Mouse (Mus musculus) midbrain, embryonic 14.5 days (tissue): ENCODE results near the gene Dennd1b. TPM values are rescaled to one million over a fixed set of nuclear protein-coding genes. Genes with fewer than 3 reads are reported as not detected.
A peak's percentile ranks its signal among the peaks of the same experiment; 100 is the strongest.

Experiments used
- ATAC-seq: fragments of 200-750 bp; cut with Nextera tagmentation; 2 replicates; pipeline ENCODE4 v1.8.0; 2017; ENCODE audit warnings: moderate number of reproducible peaks, moderate library complexity; ENCODE audit not compliant: low FRiP score, low TSS enrichment
- DNase-seq: peaks from one replicate; pipeline ENCODE4 v3.0.0-alpha.2; 2015
- H3K27ac ChIP-seq: fragments of 300-500 bp; sonication (generic); replicated peaks from 2 replicates; pipeline ENCODE4 v1.5.1; 2014; ENCODE audit warnings: mild to moderate bottlenecking, low read depth, low read length, moderate library complexity
- H3K27me3 ChIP-seq: fragments of 300-500 bp; sonication (generic); 2 replicates; pipeline ENCODE4 v1.6.1; 2014; ENCODE audit warnings: low read length, control low read depth, mixed read lengths; ENCODE audit not compliant: control insufficient read depth, insufficient read depth
- H3K36me3 ChIP-seq: fragments of 300-500 bp; sonication (generic); 2 replicates; pipeline ENCODE4 v1.6.1; 2014; ENCODE audit warnings: low read length, control low read depth; ENCODE audit not compliant: control insufficient read depth, insufficient read depth
- H3K4me1 ChIP-seq: fragments of 300-500 bp; sonication (generic); 2 replicates; pipeline ENCODE4 v1.6.1; 2014; ENCODE audit warnings: mild to moderate bottlenecking, antibody characterized with exemption, low read length, control low read depth; ENCODE audit not compliant: control insufficient read depth, insufficient read depth
- H3K4me2 ChIP-seq: fragments of 300-500 bp; sonication (generic); 2 replicates; pipeline ENCODE4 v1.6.1; 2014; ENCODE audit warnings: mild to moderate bottlenecking, low read length, moderate library complexity
- H3K4me3 ChIP-seq: fragments of 300-500 bp; sonication (generic); replicated peaks from 2 replicates; pipeline ENCODE4 v1.5.1; 2014; ENCODE audit warnings: low read depth, low read length
- H3K9ac ChIP-seq: fragments of 300-500 bp; sonication (generic); replicated peaks from 2 replicates; pipeline ENCODE4 v1.6.1; 2014; ENCODE audit warnings: mild to moderate bottlenecking, low read length, moderate library complexity
- H3K9me3 ChIP-seq: fragments of 300-500 bp; sonication (generic); 2 replicates; pipeline ENCODE4 v1.6.1; 2016; ENCODE audit warnings: low read length, control low read depth, mixed read lengths; ENCODE audit not compliant: control insufficient read depth
- WGBS: fragments of 180-500 bp; shearing (Covaris S2); extraction: QIAGEN DNeasy Blood & Tissue Kit; methylation state at CpG from one replicate; pipeline ENCODE4 v1.1.7; 2014; 5-methylcytosine and 5-hydroxymethylcytosine counted together
- polyA plus RNA-seq: library from polyadenylated mRNA; unstranded; fragments of >200 nt; fragmentation: Nextera tagmentation; extraction: Ambion mirVana; gene quantifications from 2 replicates; pipeline ENCODE4 v1.2.1, GENCODE M21; 2014

Gene Dennd1b
- polyA plus RNA-seq, 1 experiment from 2014 or later = 15.0 TPM

- H3K4me3 ChIP-seq = no peak overlapping the region
- no peaks in the 10 kb centered on the region for H3K4me1 ChIP-seq
- ATAC-seq = no peak
Measured at GRCm38 (mm10) chr1:138956511-138956910, 6.7 kb upstream of the Dennd1b start.

DNA sequence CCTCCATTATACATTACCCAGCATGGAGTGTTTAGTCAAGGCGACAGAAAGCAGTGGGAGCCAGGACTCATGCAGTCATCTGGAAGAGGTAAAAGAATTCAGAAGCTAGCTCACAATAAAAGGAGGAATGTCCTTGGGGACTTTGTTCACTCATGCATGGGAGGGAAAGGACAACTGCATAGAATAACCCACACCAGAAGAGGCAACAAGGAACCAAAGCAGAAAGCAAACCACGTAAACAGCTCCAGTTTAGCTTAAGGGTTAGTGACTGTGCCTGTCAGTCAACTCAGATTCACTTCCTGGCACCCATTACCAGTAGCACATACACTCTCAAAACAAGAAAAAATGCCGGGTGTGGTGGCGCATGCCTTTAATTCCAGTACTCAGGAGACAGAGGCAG lies 6.1 kb upstream of the Dennd1b start:
- no peak overlapping the region for H3K9ac ChIP-seq
- ATAC-seq (no peak), DNase-seq (no peak)
- H3K4me1 ChIP-seq = no peaks in the 10 kb centered on the region
- H3K9me3 ChIP-seq = no peaks in the 10 kb centered on the region
- no peaks in the 10 kb centered on the region for H3K36me3 ChIP-seq
- no peak overlapping the region for H3K27ac ChIP-seq
- H3K27me3 ChIP-seq = no peaks in the 10 kb centered on the region
- no peak overlapping the region for H3K4me2 ChIP-seq
- no peak overlapping the region for H3K4me3 ChIP-seq
- WGBS = 40% methylated on average over 4 of the region's 4 CpGs

More at GRCm38 (mm10) chr1:138956511-138956910, 6.7 kb upstream of the Dennd1b start:
- DNase-seq = no peak
- no peak overlapping the region for H3K27ac ChIP-seq
- no peaks in the 10 kb centered on the region for H3K9me3 ChIP-seq
- H3K9ac ChIP-seq = no peak overlapping the region
- no peaks in the 10 kb centered on the region for H3K36me3 ChIP-seq
- H3K4me2 ChIP-seq = no peak overlapping the region
- H3K27me3 ChIP-seq = no peaks in the 10 kb centered on the region

DNA sequence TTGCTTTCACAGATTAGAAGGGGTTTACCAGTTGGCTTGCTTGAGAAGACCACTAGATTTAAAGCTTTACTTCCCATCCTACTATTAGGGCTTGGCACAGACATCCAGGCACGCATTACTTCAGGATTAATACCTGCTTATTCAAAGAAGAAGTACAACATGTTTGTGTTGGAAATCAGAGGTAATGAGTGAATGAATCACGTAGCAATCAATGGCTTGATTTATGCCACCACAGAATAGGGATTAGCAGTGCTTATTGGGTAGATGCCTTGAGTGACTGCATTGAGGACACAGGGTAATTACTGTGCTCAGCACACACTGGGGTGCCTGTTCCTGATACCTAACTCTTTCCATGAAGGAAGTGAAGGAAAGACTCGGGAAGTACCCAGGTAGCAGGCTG lies 4.4 kb upstream of the Dennd1b start:
- no peaks in the 10 kb centered on the region for H3K36me3 ChIP-seq
- H3K27ac ChIP-seq = no peak overlapping the region
- H3K9me3 ChIP-seq = no peaks in the 10 kb centered on the region
- H3K27me3 ChIP-seq = no peaks in the 10 kb centered on the region
- WGBS = 74% methylated on average over 3 of the region's 3 CpGs
- no peak for DNase-seq
- H3K9ac ChIP-seq = no peak overlapping the region
- no peak overlapping the region for H3K4me2 ChIP-seq
- no peak for ATAC-seq
- no peak overlapping the region for H3K4me3 ChIP-seq
- peaks cover 4% of the 10 kb centered on the region; the same call in 1 of the 2 replicates for H3K4me1 ChIP-seq

GRCm38 (mm10) chr1:138959903-138960483 lies 3.2 kb upstream of the Dennd1b start:
- Histone ChIP-seq H3K9me3 (no peaks in the 10 kb centered on the region), H3K4me1 (peaks cover 6% of the 10 kb centered on the region; the same call in 1 of the 2 replicates), H3K36me3 (no peaks in the 10 kb centered on the region), H3K4me2 (no peak overlapping the region), H3K4me3 (no peak overlapping the region), H3K27ac (no peak overlapping the region), H3K27me3 (no peaks in the 10 kb centered on the region), H3K9ac (no peak overlapping the region)
- DNase-seq = no peak
- ATAC-seq = no peak
- WGBS = 64% methylated on average over 4 of the region's 4 CpGs

- H3K4me3 ChIP-seq = peak overlapping the region; percentile 76
- peak overlapping the region; percentile 75 for H3K4me2 ChIP-seq
- 59% methylated on average over 9 of the region's 9 CpGs for WGBS
- H3K9ac ChIP-seq = peak overlapping the region; percentile 95
- H3K36me3 ChIP-seq = peaks cover 3% of the 10 kb centered on the region; the same call in 1 of the 2 replicates
- no peaks in the 10 kb centered on the region for H3K9me3 ChIP-seq
- H3K4me1 ChIP-seq = peaks cover 9% of the 10 kb centered on the region; the same call in 1 of the 2 replicates
- ATAC-seq = no peak
- no peaks in the 10 kb centered on the region for H3K27me3 ChIP-seq
- peak; percentile 6 for DNase-seq
- peak overlapping the region; percentile 94 for H3K27ac ChIP-seq
Measured at GRCm38 (mm10) chr1:138962266-138963101, 751 bp upstream of the Dennd1b start.

GRCm38 (mm10) chr1:138963868-138964458 lies 728 bp downstream of the Dennd1b start:
- Histone ChIP-seq H3K36me3 (peaks cover 3% of the 10 kb centered on the region; the same call in 1 of the 2 replicates), H3K9me3 (no peaks in the 10 kb centered on the region)

DNA sequence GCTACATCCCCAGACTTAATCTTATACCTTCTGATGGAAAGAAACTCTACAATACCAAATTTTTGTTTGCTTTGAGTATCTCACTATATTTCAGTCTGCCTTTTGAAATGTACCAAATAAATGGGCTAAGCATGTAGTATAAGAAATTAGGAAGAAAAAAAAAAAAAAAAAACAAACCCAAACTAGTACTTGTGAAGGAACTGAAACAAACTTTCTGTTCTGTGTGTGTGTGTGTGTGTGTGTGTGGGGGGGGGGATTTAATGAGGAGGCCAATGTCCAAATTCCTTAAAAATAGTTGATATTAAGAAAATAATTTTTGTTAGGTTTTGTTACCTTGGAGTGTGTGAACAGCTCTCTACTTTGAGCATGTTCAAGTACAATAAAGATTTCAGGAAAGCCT lies 1.8 kb downstream of the Dennd1b start:
- peak overlapping the region; percentile 41 for H3K4me2 ChIP-seq
- H3K9me3 ChIP-seq = no peaks in the 10 kb centered on the region
- DNase-seq = no peak
- H3K27me3 ChIP-seq = no peaks in the 10 kb centered on the region
- no peak overlapping the region for H3K27ac ChIP-seq
- H3K4me1 ChIP-seq = peaks cover 9% of the 10 kb centered on the region; the same call in 1 of the 2 replicates
- H3K9ac ChIP-seq = no peak overlapping the region
- no peak for ATAC-seq
- H3K36me3 ChIP-seq = peaks cover 3% of the 10 kb centered on the region; the same call in 1 of the 2 replicates
- no peak overlapping the region for H3K4me3 ChIP-seq

More at GRCm38 (mm10) chr1:138963868-138964458, 728 bp downstream of the Dennd1b start:
- Histone ChIP-seq H3K9ac (peak overlapping the region; percentile 95), H3K4me1 (peaks cover 9% of the 10 kb centered on the region; the same call in 1 of the 2 replicates), H3K27ac (peak overlapping the region; percentile 94), H3K4me2 (peak overlapping the region; percentile 75), H3K4me3 (peak overlapping the region; percentile 76), H3K27me3 (no peaks in the 10 kb centered on the region)
- ATAC-seq = peak; percentile 89
- DNase-seq = peak; percentile 75
- WGBS = under 1% methylated on average over 48 of the region's 50 CpGs

GRCm38 (mm10) chr1:138965511-138965910 lies 2.3 kb downstream of the Dennd1b start:
- peak overlapping the region; percentile 41 for H3K4me2 ChIP-seq
- peaks cover 3% of the 10 kb centered on the region; the same call in 1 of the 2 replicates for H3K36me3 ChIP-seq
- H3K27me3 ChIP-seq = no peaks in the 10 kb centered on the region
- H3K9me3 ChIP-seq = no peaks in the 10 kb centered on the region
- H3K9ac ChIP-seq = no peak overlapping the region
- no peak overlapping the region for H3K27ac ChIP-seq
- peaks cover 9% of the 10 kb centered on the region; the same call in 1 of the 2 replicates for H3K4me1 ChIP-seq
- 93% methylated on average over 2 of the region's 2 CpGs for WGBS
- DNase-seq (no peak), ATAC-seq (no peak)
- no peak overlapping the region for H3K4me3 ChIP-seq
